Mouse (Mus musculus): Measurements from ENCODE around the gene Hoxc6. TPM values are rescaled to one million over a fixed set of nuclear protein-coding genes. Genes with fewer than 3 reads are reported as not detected.

Hoxc6 gene
- polyA plus RNA-seq, 1 experiment from 2014 or later = 10.9 TPM

DNA sequence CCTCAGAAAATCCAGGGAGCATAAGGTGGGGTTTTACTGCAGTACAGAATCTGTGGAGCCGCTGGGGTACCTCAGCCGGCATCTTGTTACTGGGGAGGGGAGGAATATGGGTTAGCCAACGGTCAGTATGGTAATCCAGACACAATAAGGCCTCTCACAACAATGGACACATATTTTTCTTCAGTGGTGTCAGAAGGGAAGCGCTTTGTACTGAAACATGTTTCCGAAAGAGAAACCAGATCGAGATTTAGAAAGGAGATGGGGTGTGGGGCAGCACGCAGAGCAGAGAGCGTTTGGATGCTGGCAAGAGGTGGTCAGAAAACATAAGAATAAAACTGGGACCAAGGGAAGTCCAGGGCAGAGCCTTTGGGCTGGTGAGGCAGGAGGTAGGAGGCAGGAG is 32.1 kb downstream of the Hoxc6 start:
- H3K4me3 ChIP-seq (ENCODE audit: low read depth, low read length) = no peak overlapping the region
- DNase-seq (ENCODE audit: low spot score) (no peak), ATAC-seq (ENCODE audit: insufficient number of reproducible peaks, low FRiP score, low TSS enrichment, low read depth) (no peak)
- no peaks in the 10 kb centered on the region for H3K9me3 ChIP-seq (ENCODE audit: control insufficient read depth, low read length)
- peaks cover 34% of the 10 kb centered on the region for H3K4me1 ChIP-seq (ENCODE audit: control insufficient read depth, insufficient read depth, low read length)
- 10% methylated on average over 8 of the region's 8 CpGs for WGBS
- no peak overlapping the region for H3K27ac ChIP-seq (replicated peaks; ENCODE audit: low read depth, low read length)
- no peak overlapping the region for H3K9ac ChIP-seq (ENCODE audit: low read length)
- no peaks in the 10 kb centered on the region for H3K36me3 ChIP-seq (ENCODE audit: control insufficient read depth, insufficient read depth, low read length)
- H3K27me3 ChIP-seq (ENCODE audit: control insufficient read depth, insufficient read depth, low read length) = peaks cover 74% of the 10 kb centered on the region
- H3K4me2 ChIP-seq (ENCODE audit: low read depth, severe bottlenecking) = no peak overlapping the region; the same call in 1 of the 2 replicates

DNA sequence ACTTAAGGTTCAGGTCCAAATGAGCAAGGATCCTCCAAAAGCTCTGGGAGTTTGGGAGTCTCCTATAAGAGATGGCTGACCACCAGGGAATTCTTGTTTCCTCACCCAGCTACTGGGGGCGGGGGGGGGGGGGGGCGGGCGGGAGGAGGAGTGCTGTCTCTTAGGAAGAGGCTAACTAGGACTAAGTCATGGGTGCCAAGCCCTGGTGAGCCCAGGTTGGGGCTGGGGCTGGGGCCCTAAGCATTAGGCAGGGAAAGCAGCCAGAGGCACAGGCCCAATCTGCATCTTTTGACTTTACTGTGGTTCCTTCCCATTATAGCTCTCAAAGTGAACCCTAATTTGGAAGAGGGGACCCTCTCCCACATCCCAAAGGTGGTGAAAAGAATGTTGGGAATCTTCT is 34.1 kb downstream of the Hoxc6 start:
- Histone ChIP-seq H3K9ac (ENCODE audit: low read length) (no peak overlapping the region), H3K36me3 (ENCODE audit: control insufficient read depth, insufficient read depth, low read length) (no peaks in the 10 kb centered on the region), H3K4me2 (ENCODE audit: low read depth, severe bottlenecking) (no peak overlapping the region; the same call in 1 of the 2 replicates), H3K4me1 (ENCODE audit: control insufficient read depth, insufficient read depth, low read length) (peaks cover 34% of the 10 kb centered on the region), H3K9me3 (ENCODE audit: control insufficient read depth, low read length) (no peaks in the 10 kb centered on the region), H3K4me3 (ENCODE audit: low read depth, low read length) (no peak overlapping the region), H3K27me3 (ENCODE audit: control insufficient read depth, insufficient read depth, low read length) (peaks cover 78% of the 10 kb centered on the region), H3K27ac (replicated peaks; ENCODE audit: low read depth, low read length) (no peak overlapping the region)
- 0% methylated on average over 2 of the region's 3 CpGs for WGBS
- no peak for DNase-seq (ENCODE audit: low spot score)
- no peak for ATAC-seq (ENCODE audit: insufficient number of reproducible peaks, low FRiP score, low TSS enrichment, low read depth)

- Histone ChIP-seq H3K4me2 (ENCODE audit: low read depth, severe bottlenecking) (no peak overlapping the region; the same call in 1 of the 2 replicates), H3K4me3 (ENCODE audit: low read depth, low read length) (no peak overlapping the region)
- peak; percentile 78 for DNase-seq (ENCODE audit: low spot score)
Observed at GRCm38 (mm10) chr15:103032646-103033575, 34.9 kb downstream of the Hoxc6 start.

GRCm38 (mm10) chr15:103034043-103034806 is 36.2 kb downstream of the Hoxc6 start:
- ATAC-seq (ENCODE audit: insufficient number of reproducible peaks, low FRiP score, low TSS enrichment, low read depth) (peak; percentile 49; the same call in 1 of the 2 replicates), DNase-seq (ENCODE audit: low spot score) (peak; percentile 51)
- Histone ChIP-seq H3K4me2 (ENCODE audit: low read depth, severe bottlenecking) (peak overlapping the region; percentile 60), H3K36me3 (ENCODE audit: control insufficient read depth, insufficient read depth, low read length) (no peaks in the 10 kb centered on the region), H3K9ac (ENCODE audit: low read length) (peak overlapping the region; percentile 13; the same call in 1 of the 2 replicates), H3K4me1 (ENCODE audit: control insufficient read depth, insufficient read depth, low read length) (peaks cover 35% of the 10 kb centered on the region), H3K27ac (replicated peaks; ENCODE audit: low read depth, low read length) (0 out of 2 replicates have a peak overlapping the region, but pooled peaks have one; percentile 43), H3K9me3 (ENCODE audit: control insufficient read depth, low read length) (no peaks in the 10 kb centered on the region), H3K27me3 (ENCODE audit: control insufficient read depth, insufficient read depth, low read length) (peaks cover 77% of the 10 kb centered on the region), H3K4me3 (ENCODE audit: low read depth, low read length) (peak overlapping the region; percentile 30)
- 2% methylated on average over 24 of the region's 24 CpGs for WGBS

More at GRCm38 (mm10) chr15:103032646-103033575, 34.9 kb downstream of the Hoxc6 start:
- H3K27ac ChIP-seq (replicated peaks; ENCODE audit: low read depth, low read length) = no peak overlapping the region
- ATAC-seq (ENCODE audit: insufficient number of reproducible peaks, low FRiP score, low TSS enrichment, low read depth) = no peak
- H3K27me3 ChIP-seq (ENCODE audit: control insufficient read depth, insufficient read depth, low read length) = peaks cover 79% of the 10 kb centered on the region
- H3K4me1 ChIP-seq (ENCODE audit: control insufficient read depth, insufficient read depth, low read length) = peaks cover 31% of the 10 kb centered on the region
- H3K9ac ChIP-seq (ENCODE audit: low read length) = no peak overlapping the region
- H3K36me3 ChIP-seq (ENCODE audit: control insufficient read depth, insufficient read depth, low read length) = no peaks in the 10 kb centered on the region
- WGBS = under 1% methylated on average over 26 of the region's 26 CpGs
- H3K9me3 ChIP-seq (ENCODE audit: control insufficient read depth, low read length) = no peaks in the 10 kb centered on the region

DNA sequence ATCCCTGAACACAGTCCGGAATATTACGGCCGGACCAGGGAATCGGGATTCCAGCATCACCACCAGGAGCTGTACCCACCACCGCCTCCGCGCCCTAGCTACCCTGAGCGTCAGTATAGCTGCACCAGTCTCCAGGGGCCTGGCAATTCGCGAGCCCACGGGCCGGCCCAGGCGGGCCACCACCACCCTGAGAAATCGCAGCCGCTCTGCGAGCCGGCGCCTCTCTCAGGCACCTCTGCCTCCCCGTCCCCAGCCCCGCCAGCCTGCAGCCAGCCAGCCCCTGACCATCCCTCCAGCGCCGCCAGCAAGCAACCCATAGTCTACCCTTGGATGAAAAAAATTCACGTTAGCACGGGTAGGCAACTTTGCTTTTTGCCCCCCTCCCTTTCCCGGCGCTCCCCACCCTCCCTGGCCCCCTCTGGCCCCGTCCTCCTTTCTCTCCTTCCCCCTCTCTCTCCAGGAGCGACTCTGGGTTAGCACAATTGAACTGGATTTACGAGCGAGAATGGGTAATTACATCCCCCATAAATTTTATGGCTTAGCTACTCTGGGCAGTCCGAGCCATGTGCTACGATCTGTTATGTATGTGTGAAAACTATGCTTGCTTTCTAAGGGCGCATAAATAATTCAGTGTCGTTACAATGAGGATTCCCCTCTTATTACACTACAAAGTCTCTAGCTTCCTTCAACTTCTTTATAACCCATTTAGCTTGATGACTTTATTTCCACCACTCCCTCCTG is 36.9 kb downstream of the Hoxc6 start:
- DNase-seq (ENCODE audit: low spot score) (peak; percentile 69), ATAC-seq (ENCODE audit: insufficient number of reproducible peaks, low FRiP score, low TSS enrichment, low read depth) (peak; percentile 48; the same call in 1 of the 2 replicates)
- Histone ChIP-seq H3K9ac (ENCODE audit: low read length) (peak overlapping the region; percentile 50; the same call in 1 of the 2 replicates), H3K27ac (replicated peaks; ENCODE audit: low read depth, low read length) (peak overlapping the region; percentile 43; the same call in 1 of the 2 replicates), H3K9me3 (ENCODE audit: control insufficient read depth, low read length) (no peaks in the 10 kb centered on the region), H3K27me3 (ENCODE audit: control insufficient read depth, insufficient read depth, low read length) (peaks cover 82% of the 10 kb centered on the region), H3K36me3 (ENCODE audit: control insufficient read depth, insufficient read depth, low read length) (no peaks in the 10 kb centered on the region), H3K4me1 (ENCODE audit: control insufficient read depth, insufficient read depth, low read length) (peaks cover 37% of the 10 kb centered on the region), H3K4me3 (ENCODE audit: low read depth, low read length) (peak overlapping the region; percentile 30), H3K4me2 (ENCODE audit: low read depth, severe bottlenecking) (peak overlapping the region; percentile 60)
- under 1% methylated on average over 34 of the region's 34 CpGs for WGBS

DNA sequence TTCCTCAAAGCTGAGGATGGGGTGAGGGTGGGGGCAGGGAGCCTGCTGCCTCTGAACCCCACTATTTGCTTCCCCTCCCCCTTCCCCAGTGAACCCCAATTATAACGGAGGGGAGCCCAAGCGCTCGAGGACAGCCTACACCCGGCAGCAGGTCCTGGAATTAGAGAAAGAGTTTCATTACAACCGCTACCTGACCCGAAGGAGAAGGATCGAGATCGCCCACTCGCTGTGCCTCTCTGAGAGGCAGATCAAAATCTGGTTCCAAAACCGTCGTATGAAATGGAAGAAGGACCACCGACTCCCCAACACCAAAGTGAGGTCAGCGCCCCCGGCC is 37.5 kb downstream of the Hoxc6 start:
- Histone ChIP-seq H3K4me1 (ENCODE audit: control insufficient read depth, insufficient read depth, low read length) (peaks cover 40% of the 10 kb centered on the region), H3K9ac (ENCODE audit: low read length) (peak overlapping the region; percentile 50; the same call in 1 of the 2 replicates), H3K36me3 (ENCODE audit: control insufficient read depth, insufficient read depth, low read length) (no peaks in the 10 kb centered on the region), H3K27ac (replicated peaks; ENCODE audit: low read depth, low read length) (no peak overlapping the region), H3K4me3 (ENCODE audit: low read depth, low read length) (peak overlapping the region; percentile 30), H3K9me3 (ENCODE audit: control insufficient read depth, low read length) (no peaks in the 10 kb centered on the region), H3K4me2 (ENCODE audit: low read depth, severe bottlenecking) (peak overlapping the region; percentile 60), H3K27me3 (ENCODE audit: control insufficient read depth, insufficient read depth, low read length) (peaks cover 82% of the 10 kb centered on the region)
- WGBS = 2% methylated on average over 14 of the region's 14 CpGs
- DNase-seq (ENCODE audit: low spot score) (no peak), ATAC-seq (ENCODE audit: insufficient number of reproducible peaks, low FRiP score, low TSS enrichment, low read depth) (no peak)

GRCm38 (mm10) chr15:103037579-103037978 is 39.5 kb downstream of the Hoxc6 start:
- no peak overlapping the region for H3K9ac ChIP-seq (ENCODE audit: low read length)
- peak overlapping the region; percentile 11; the same call in 1 of the 2 replicates for H3K4me2 ChIP-seq (ENCODE audit: low read depth, severe bottlenecking)
- DNase-seq (ENCODE audit: low spot score) = no peak
- no peaks in the 10 kb centered on the region for H3K36me3 ChIP-seq (ENCODE audit: control insufficient read depth, insufficient read depth, low read length)
- H3K4me3 ChIP-seq (ENCODE audit: low read depth, low read length) = no peak overlapping the region
- peaks cover 40% of the 10 kb centered on the region for H3K4me1 ChIP-seq (ENCODE audit: control insufficient read depth, insufficient read depth, low read length)
- no peak overlapping the region for H3K27ac ChIP-seq (replicated peaks; ENCODE audit: low read depth, low read length)
- ATAC-seq (ENCODE audit: insufficient number of reproducible peaks, low FRiP score, low TSS enrichment, low read depth) = no peak
- H3K9me3 ChIP-seq (ENCODE audit: control insufficient read depth, low read length) = no peaks in the 10 kb centered on the region
- 32% methylated on average over 1 of the region's 1 CpGs for WGBS
- H3K27me3 ChIP-seq (ENCODE audit: control insufficient read depth, insufficient read depth, low read length) = peaks cover 82% of the 10 kb centered on the region

All from limb, embryonic 11.5 days (tissue).